Mouse (Mus musculus): ENCODE results near the gene Iffo2. TPM values are rescaled to one million over a fixed set of nuclear protein-coding genes. Genes with fewer than 3 reads are reported as not detected.

Gene Iffo2
- polyA plus RNA-seq, 1 experiment from 2014 or later, result 5.9 TPM

GRCm38 (mm10) chr4:139627361-139627760 lies 97.0 kb downstream of the Iffo2 start:
- no peak for ATAC-seq (ENCODE audit: insufficient number of reproducible peaks, insufficient read depth, low FRiP score, low TSS enrichment, low read depth)
- Histone ChIP-seq H3K27me3 (no peaks in the 10 kb centered on the region), H3K4me2 (no peak overlapping the region), H3K36me3 (no peaks in the 10 kb centered on the region), H3K4me3 (replicated peaks) (no peak overlapping the region), H3K9me3 (no peaks in the 10 kb centered on the region), H3K27ac (no peak overlapping the region), H3K9ac (replicated peaks) (no peak overlapping the region), H3K4me1 (replicated peaks) (peaks cover 13% of the 10 kb centered on the region)
- WGBS, result 91% methylated on average over 11 of the region's 11 CpGs

- H3K4me1 ChIP-seq (replicated peaks), result no peaks in the 10 kb centered on the region
- H3K36me3 ChIP-seq, result no peaks in the 10 kb centered on the region
- no peaks in the 10 kb centered on the region for H3K27me3 ChIP-seq
- no peaks in the 10 kb centered on the region for H3K9me3 ChIP-seq
- no peak for ATAC-seq (ENCODE audit: insufficient number of reproducible peaks, insufficient read depth, low FRiP score, low TSS enrichment, low read depth)
- H3K4me3 ChIP-seq (replicated peaks), result no peak overlapping the region
- no peak overlapping the region for H3K9ac ChIP-seq (replicated peaks)
- WGBS, result 66% methylated on average over 10 of the region's 10 CpGs
- H3K27ac ChIP-seq, result no peak overlapping the region
- no peak overlapping the region for H3K4me2 ChIP-seq
Measured at GRCm38 (mm10) chr4:139630171-139630570, 99.8 kb downstream of the Iffo2 start.

GRCm38 (mm10) chr4:139631141-139631540 lies 100.8 kb downstream of the Iffo2 start:
- Histone ChIP-seq H3K27ac (no peak overlapping the region), H3K4me1 (replicated peaks) (0 out of 2 replicates have a peak, but pooled peaks cover 2% of the 10 kb centered on the region), H3K4me3 (replicated peaks) (no peak overlapping the region), H3K9ac (replicated peaks) (no peak overlapping the region), H3K9me3 (no peaks in the 10 kb centered on the region), H3K36me3 (no peaks in the 10 kb centered on the region), H3K4me2 (no peak overlapping the region), H3K27me3 (no peaks in the 10 kb centered on the region)
- no peak for ATAC-seq (ENCODE audit: insufficient number of reproducible peaks, insufficient read depth, low FRiP score, low TSS enrichment, low read depth)
- WGBS, result 77% methylated on average over 5 of the region's 5 CpGs

- Histone ChIP-seq H3K27ac (no peak overlapping the region), H3K9me3 (no peaks in the 10 kb centered on the region), H3K27me3 (no peaks in the 10 kb centered on the region), H3K4me2 (no peak overlapping the region), H3K36me3 (no peaks in the 10 kb centered on the region), H3K9ac (replicated peaks) (no peak overlapping the region), H3K4me1 (replicated peaks) (0 out of 2 replicates have a peak, but pooled peaks cover 3% of the 10 kb centered on the region), H3K4me3 (replicated peaks) (no peak overlapping the region)
- ATAC-seq (ENCODE audit: insufficient number of reproducible peaks, insufficient read depth, low FRiP score, low TSS enrichment, low read depth), result no peak
- WGBS, result 85% methylated on average over 7 of the region's 7 CpGs
Measured at GRCm38 (mm10) chr4:139631569-139632253, 101.4 kb downstream of the Iffo2 start.

- WGBS, result 81% methylated on average over 10 of the region's 10 CpGs
- no peak for ATAC-seq (ENCODE audit: insufficient number of reproducible peaks, insufficient read depth, low FRiP score, low TSS enrichment, low read depth)
- H3K27ac ChIP-seq, result no peak overlapping the region
- H3K9me3 ChIP-seq, result no peaks in the 10 kb centered on the region
- H3K27me3 ChIP-seq, result no peaks in the 10 kb centered on the region
- H3K36me3 ChIP-seq, result 0 out of 2 replicates have a peak, but pooled peaks cover under 1% of the 10 kb centered on the region
- no peak overlapping the region for H3K4me2 ChIP-seq
- H3K9ac ChIP-seq (replicated peaks), result no peak overlapping the region
- H3K4me3 ChIP-seq (replicated peaks), result no peak overlapping the region
- H3K4me1 ChIP-seq (replicated peaks), result 0 out of 2 replicates have a peak, but pooled peaks cover 3% of the 10 kb centered on the region
Measured at GRCm38 (mm10) chr4:139632254-139632580, 101.9 kb downstream of the Iffo2 start.

GRCm38 (mm10) chr4:139636373-139636772 lies 106.0 kb downstream of the Iffo2 start:
- H3K4me1 ChIP-seq (replicated peaks), result peaks cover 21% of the 10 kb centered on the region
- H3K9ac ChIP-seq (replicated peaks), result no peak overlapping the region
- 0 out of 2 replicates have a peak overlapping the region, but pooled peaks have one; percentile 23 for H3K27ac ChIP-seq
- H3K9me3 ChIP-seq, result no peaks in the 10 kb centered on the region
- ATAC-seq (ENCODE audit: insufficient number of reproducible peaks, insufficient read depth, low FRiP score, low TSS enrichment, low read depth), result no peak
- H3K4me3 ChIP-seq (replicated peaks), result no peak overlapping the region
- peaks cover 16% of the 10 kb centered on the region; the same call in 1 of the 2 replicates for H3K36me3 ChIP-seq
- no peak overlapping the region for H3K4me2 ChIP-seq
- WGBS, result 31% methylated on average over 7 of the region's 7 CpGs
- H3K27me3 ChIP-seq, result peaks cover 16% of the 10 kb centered on the region

GRCm38 (mm10) chr4:139637847-139638246 lies 107.5 kb downstream of the Iffo2 start:
- Histone ChIP-seq H3K27me3 (peaks cover 30% of the 10 kb centered on the region), H3K4me1 (replicated peaks) (peaks cover 34% of the 10 kb centered on the region), H3K27ac (no peak overlapping the region), H3K4me3 (replicated peaks) (no peak overlapping the region), H3K36me3 (peaks cover 16% of the 10 kb centered on the region; the same call in 1 of the 2 replicates), H3K4me2 (no peak overlapping the region), H3K9me3 (no peaks in the 10 kb centered on the region), H3K9ac (replicated peaks) (no peak overlapping the region)
- no peak for ATAC-seq (ENCODE audit: insufficient number of reproducible peaks, insufficient read depth, low FRiP score, low TSS enrichment, low read depth)
- 88% methylated on average over 9 of the region's 9 CpGs for WGBS

- H3K4me2 ChIP-seq, result no peak overlapping the region
- peaks cover 16% of the 10 kb centered on the region; the same call in 1 of the 2 replicates for H3K36me3 ChIP-seq
- H3K4me1 ChIP-seq (replicated peaks), result peaks cover 34% of the 10 kb centered on the region
- H3K9me3 ChIP-seq, result no peaks in the 10 kb centered on the region
- no peak overlapping the region for H3K27ac ChIP-seq
- H3K9ac ChIP-seq (replicated peaks), result no peak overlapping the region
- ATAC-seq (ENCODE audit: insufficient number of reproducible peaks, insufficient read depth, low FRiP score, low TSS enrichment, low read depth), result no peak
- peaks cover 36% of the 10 kb centered on the region for H3K27me3 ChIP-seq
- 89% methylated on average over 16 of the region's 16 CpGs for WGBS
- no peak overlapping the region for H3K4me3 ChIP-seq (replicated peaks)
Measured at GRCm38 (mm10) chr4:139638356-139638755, 108.0 kb downstream of the Iffo2 start.

- Histone ChIP-seq H3K27me3 (peaks cover 41% of the 10 kb centered on the region), H3K9me3 (no peaks in the 10 kb centered on the region), H3K4me2 (peak overlapping the region; percentile 6; the same call in 1 of the 2 replicates), H3K36me3 (peaks cover 21% of the 10 kb centered on the region), H3K4me3 (replicated peaks) (no peak overlapping the region), H3K27ac (no peak overlapping the region), H3K9ac (replicated peaks) (no peak overlapping the region), H3K4me1 (replicated peaks) (peaks cover 34% of the 10 kb centered on the region)
- 12% methylated on average over 12 of the region's 12 CpGs for WGBS
- no peak for ATAC-seq (ENCODE audit: insufficient number of reproducible peaks, insufficient read depth, low FRiP score, low TSS enrichment, low read depth)
Measured at GRCm38 (mm10) chr4:139639801-139640200, 109.5 kb downstream of the Iffo2 start.

- H3K9ac ChIP-seq (replicated peaks), result no peak overlapping the region
- ATAC-seq (ENCODE audit: insufficient number of reproducible peaks, insufficient read depth, low FRiP score, low TSS enrichment, low read depth), result no peak
- H3K27ac ChIP-seq, result no peak overlapping the region
- WGBS, result 41% methylated on average over 12 of the region's 12 CpGs
- peaks cover 41% of the 10 kb centered on the region for H3K27me3 ChIP-seq
- H3K4me1 ChIP-seq (replicated peaks), result peaks cover 34% of the 10 kb centered on the region
- peak overlapping the region; percentile 6; the same call in 1 of the 2 replicates for H3K4me2 ChIP-seq
- no peak overlapping the region for H3K4me3 ChIP-seq (replicated peaks)
- H3K9me3 ChIP-seq, result no peaks in the 10 kb centered on the region
- peaks cover 26% of the 10 kb centered on the region for H3K36me3 ChIP-seq
Measured at GRCm38 (mm10) chr4:139640333-139640732, 110.0 kb downstream of the Iffo2 start.

GRCm38 (mm10) chr4:139640775-139641174 lies 110.4 kb downstream of the Iffo2 start:
- ATAC-seq (ENCODE audit: insufficient number of reproducible peaks, insufficient read depth, low FRiP score, low TSS enrichment, low read depth), result no peak
- 47% methylated on average over 6 of the region's 6 CpGs for WGBS

More at GRCm38 (mm10) chr4:139640775-139641174, 110.4 kb downstream of the Iffo2 start:
- no peak overlapping the region for H3K9ac ChIP-seq (replicated peaks)
- no peak overlapping the region for H3K4me2 ChIP-seq
- H3K27me3 ChIP-seq, result peaks cover 41% of the 10 kb centered on the region
- H3K27ac ChIP-seq, result no peak overlapping the region
- peaks cover 29% of the 10 kb centered on the region for H3K36me3 ChIP-seq
- H3K4me1 ChIP-seq (replicated peaks), result peaks cover 34% of the 10 kb centered on the region
- H3K4me3 ChIP-seq (replicated peaks), result no peak overlapping the region
- no peaks in the 10 kb centered on the region for H3K9me3 ChIP-seq

All from limb, embryonic 12.5 days (tissue).